Mouse (Mus musculus) fibroblast of lung, adult 2 months (primary cell): ENCODE data around the gene Prodh2.
A peak's percentile ranks its signal among the peaks of the same experiment; 100 is the strongest.

Experiments
- DNase-seq: peaks from one replicate; pipeline ENCODE4 v3.0.0-alpha.2; 2011; ENCODE audit warnings: low read depth

The Prodh2 gene

DNA sequence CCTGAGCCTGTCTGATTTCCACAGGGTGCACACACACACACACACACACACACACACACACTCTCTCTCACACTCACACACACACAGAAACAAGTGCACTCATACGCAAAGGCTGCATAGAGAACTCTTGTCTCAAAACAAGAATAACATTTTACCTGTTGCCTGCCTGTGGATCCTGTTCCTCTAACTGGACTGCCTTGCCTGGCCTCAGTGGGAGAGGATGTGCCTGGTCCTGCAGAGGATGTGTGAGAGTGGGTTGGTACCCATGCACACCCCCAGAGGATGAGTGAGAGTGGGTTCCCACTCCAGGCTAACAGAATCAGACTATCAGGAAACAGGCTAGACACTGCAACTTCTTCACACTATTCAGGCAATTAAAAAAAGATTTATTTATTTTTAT is 57.2 kb downstream of the Prodh2 start:
- DNase-seq = no peak

DNA sequence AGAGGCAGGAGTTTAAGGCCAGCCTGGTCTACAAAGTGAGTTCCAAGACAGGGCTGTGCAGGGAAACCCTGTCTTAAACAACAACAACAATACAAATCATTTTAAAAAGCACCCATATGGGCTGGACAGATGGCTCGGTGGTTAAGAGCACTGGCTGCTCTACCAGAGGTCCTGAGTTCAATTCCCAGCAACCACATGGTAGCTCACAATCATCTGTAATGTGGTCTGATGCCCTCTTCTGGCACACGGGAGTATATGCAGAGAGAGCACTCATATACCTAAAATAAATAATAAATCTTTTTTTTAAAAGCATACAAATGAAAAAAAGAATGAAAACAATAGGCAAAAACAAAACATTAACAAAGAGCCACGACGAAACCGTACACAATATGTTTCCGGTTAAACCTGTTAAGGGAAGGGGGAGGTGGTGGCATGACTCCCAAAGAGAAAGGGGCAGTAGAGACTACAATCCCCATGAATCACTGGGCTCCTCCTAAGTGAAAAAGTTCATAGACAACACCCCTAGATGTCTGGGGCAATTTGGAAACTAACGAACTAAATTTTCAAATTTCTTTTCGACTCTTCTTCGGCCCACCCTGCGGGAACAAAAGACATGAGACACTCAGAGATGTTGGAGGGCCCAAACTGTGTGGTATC is 58.2 kb downstream of the Prodh2 start:
- DNase-seq = no peak

DNA sequence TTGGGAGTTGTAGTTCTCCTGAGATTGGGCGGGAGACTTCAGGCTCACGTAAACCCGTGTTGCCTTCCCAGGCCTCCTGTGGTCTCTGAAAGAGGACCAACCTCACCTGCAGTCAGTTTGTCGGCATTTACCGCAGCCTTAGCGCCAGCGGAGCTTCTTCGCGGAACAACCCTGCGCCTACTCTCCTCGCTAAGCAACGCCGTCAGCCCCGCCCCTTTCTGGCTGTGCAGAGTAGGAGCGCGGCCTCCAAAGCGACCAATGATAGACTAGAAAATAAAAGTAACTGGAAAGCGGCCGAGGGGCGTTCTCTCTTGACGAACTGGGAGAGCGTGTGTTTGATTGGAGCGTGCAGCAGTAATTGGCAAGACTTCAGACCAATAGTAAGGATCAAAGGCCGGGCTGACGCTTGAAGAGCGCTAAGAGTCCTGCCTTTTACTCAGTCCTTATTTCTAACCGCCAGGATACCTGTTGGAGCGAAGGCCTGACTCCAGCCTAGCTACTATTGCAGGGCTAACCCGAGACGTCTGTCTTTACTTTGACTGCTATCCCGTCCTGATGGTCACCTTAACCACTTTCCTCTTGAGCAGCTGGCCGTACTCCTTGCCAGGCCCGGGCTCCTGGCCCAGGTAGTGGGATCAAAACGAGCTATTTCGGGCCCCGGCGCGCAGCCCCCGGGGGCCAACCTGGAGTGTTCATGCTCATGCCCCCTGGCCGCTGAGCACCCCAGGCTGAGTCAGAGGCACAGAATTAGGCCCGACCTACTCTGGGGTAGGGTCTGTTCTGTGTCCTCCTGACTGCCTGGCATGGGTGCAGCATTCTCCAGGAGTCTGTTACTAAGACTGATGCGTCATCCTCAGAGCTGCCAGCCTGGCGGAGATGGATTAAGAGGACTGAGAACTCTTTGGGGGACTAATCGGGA is 58.9 kb downstream of the Prodh2 start, which contains the start of the genes Hspb6 and Proser3:
Gene Hspb6, plus strand, starts transcription at position 77 of the 919 bp plus-strand sequence.
Gene Proser3, minus strand, starts transcription at position 198 of the 919 bp plus-strand sequence.
- peak; percentile 99 for DNase-seq

DNA sequence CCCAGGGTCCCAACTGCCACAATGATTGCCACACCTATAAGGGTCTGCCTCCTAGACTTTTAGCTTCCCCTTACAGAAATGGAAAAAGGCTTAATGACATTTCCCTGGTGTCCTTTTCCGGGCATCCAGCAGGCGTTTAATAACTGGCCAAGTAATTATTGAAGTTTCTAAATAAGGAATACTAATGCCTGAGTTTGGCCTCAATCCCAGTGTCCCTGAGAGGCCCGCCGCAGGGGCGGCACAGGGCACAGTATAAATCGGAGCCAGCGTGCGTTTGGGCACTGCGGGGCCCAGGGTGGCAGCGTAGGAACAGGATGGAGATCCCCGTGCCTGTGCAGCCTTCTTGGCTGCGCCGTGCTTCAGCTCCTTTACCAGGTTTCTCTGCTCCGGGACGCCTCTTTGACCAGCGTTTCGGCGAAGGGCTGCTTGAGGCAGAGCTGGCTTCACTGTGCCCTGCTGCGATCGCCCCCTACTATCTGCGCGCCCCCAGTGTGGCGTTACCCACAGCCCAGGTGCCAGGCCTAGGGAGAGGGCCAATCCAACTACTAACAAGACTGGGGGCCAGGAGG is 59.7 kb downstream of the Prodh2 start:
- DNase-seq = no peak

DNA sequence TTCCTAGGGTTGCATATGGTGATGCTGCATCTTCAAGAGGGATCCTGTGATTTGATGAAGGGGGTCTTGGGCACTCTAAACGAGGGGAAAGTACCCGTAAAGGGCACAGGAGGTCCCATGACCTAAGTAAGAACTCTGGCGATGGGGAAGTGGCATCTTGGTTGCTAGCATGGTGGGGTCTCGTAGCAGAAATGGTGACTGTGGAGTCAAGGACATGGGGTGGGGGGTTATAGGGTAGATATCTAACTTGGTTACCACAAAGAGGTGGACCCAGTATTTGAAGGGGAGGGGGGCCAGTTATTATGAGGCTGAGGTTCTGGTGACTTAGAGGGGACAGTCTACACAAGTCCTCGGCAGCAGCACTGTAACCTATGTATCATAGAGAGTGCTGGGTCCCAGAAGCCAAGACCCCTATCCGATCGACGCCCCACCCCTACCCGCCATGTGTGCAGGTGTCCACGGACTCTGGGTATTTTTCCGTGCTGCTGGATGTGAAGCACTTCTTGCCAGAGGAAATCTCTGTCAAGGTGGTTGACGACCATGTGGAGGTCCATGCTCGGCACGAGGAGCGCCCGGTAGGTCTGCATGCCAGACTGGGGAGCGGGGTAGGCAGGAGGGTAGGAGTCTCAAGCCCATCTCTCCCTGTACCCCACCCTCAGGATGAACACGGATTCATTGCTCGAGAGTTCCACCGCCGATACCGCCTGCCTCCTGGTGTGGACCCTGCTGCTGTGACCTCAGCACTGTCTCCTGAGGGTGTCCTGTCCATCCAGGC is 60.6 kb downstream of the Prodh2 start:
- DNase-seq = no peak

DNA sequence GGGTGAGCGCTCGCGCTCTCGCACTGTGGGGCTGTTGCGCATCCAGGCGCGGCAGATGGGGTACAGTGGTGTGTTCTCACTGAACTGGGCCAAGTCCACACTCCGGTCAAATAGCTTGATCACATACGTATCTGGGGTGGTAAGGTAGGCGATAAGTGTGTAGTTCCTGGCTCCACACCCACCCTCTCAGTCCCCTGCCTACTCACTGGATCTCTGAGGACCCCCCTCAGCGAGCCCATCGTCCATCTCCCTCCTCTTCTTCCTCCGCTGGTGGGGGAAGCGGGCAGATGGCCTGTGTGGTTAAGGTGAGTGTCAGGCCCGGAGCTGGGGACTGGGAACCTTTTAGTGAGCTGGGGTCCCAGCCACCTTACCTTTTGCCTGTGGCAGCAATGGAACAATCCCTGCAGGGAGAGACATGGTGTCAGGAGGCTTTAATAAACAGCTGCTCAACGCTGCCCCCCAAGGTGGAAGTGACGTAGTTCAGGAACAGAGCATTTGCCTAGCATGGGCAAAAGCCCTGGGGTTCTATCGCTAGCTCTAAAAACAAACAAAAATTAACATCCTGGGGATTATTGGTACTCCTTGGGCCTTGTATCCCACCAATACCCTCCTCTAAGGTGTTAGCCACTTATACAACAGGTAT is 63.6 kb downstream of the Prodh2 start:
- no peak for DNase-seq

DNA sequence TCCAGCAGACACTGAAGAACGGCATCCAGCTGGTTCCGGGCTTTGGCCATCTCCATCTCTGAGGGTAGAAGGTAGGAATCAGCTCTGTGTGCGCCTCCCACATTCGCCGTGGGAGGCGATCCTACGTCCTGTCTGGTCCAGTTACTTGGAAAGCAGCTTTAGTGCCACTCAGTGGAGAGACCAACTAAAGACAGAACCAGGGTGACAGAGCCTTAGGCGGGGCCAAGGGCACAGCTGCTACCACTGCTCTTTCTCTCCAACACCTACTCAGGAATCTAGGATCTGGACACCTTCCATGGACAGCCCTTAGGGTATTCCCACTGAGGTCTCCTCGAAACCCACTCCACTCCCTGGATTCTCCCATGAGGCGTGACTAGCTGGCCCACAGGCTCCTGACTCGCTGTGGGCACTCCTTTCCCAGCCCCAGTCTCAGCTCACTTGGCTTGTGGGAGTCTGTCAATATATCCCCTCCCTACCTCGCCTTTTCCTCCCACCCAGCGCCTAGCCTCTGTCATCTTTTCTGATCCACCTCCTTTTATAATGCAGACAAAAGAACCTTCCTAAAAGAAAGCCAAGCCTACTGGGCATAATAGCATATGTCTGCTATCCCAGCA is 64.6 kb downstream of the Prodh2 start:
- DNase-seq = no peak

DNA sequence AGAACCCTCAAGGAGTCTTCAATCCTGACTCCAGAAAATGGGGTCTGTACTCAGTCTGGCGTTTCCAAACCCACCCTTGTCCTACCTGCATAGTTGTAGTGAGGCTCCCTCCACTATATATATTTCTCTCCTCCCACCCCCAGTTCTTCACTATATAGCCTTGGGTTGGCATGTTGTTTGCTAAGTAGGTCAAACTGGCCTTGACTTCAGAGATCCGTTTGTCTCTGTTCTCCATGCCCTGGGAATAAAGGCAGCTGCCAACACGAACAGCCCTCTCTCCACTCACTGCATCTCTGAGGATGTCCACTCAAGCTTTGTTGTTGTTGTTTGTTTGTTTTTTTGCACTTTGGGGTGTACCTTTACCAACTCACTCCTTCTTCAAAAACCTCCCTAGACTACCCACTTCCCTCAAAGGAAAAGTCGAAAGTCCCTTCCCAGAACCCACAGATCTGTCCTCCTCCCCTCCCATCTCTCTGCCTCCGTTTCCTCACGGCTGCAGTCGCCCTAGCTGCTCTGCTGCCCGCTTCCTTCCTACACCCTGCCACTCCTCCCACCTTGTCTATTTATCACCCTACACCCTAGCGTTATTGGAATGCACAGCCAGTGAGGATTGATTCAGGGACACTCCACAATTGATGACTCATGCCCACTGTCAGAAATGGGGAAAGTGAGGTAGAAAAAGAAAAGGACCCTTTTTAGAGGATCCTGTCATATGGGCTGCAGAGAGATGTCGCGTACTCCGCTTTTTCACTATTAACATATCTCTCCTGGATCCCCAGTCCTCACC is 65.4 kb downstream of the Prodh2 start:
- DNase-seq = no peak

DNA sequence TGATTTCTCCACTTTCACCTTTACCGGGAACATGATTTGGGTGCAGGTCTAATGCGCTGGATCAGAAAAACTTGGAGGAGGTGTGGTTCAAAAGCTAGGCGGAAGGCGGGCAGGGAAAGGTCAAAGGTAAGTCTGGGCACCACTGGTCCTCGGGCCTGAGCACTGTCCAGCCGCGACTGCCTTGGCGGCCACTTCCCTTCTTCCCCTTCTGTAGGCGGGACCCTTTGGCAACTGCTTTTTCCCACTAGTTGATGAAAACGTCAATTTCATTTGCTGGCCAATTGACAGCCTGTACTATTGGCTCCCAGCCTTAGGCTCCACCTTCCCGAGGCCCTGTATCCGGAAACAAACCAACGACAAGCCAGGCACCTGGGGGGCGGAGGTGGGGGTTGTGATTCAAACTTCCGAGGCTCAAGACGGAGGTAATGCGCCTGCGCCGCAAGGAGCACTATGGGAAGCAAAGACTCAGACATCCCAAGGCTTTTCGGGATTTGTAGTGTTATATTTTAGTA is 66.1 kb downstream of the Prodh2 start, which contains the start of gene Lin37:
Gene Lin37, minus strand, starts transcription at position 396 of the 512 bp plus-strand sequence.
- DNase-seq = peak; percentile 100

DNA sequence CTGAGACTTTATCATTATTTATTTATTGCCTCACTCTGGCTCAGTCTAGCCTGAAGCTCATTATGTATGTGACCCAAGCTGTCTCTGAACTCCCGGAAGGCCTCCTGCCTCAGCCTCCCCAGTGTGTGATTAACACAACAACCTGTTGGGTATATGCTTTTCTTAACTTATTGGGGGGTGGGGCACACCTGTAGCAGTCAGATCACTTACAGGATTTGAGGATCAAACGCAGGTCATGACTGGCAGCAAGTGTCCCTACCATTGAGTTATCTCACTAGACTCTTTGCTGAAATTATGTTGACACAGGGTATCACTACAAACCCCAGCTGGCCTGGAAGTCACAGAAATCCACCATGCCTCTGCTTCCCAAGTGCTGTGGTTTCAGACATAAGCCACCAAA is 66.9 kb downstream of the Prodh2 start:
- DNase-seq = no peak

DNA sequence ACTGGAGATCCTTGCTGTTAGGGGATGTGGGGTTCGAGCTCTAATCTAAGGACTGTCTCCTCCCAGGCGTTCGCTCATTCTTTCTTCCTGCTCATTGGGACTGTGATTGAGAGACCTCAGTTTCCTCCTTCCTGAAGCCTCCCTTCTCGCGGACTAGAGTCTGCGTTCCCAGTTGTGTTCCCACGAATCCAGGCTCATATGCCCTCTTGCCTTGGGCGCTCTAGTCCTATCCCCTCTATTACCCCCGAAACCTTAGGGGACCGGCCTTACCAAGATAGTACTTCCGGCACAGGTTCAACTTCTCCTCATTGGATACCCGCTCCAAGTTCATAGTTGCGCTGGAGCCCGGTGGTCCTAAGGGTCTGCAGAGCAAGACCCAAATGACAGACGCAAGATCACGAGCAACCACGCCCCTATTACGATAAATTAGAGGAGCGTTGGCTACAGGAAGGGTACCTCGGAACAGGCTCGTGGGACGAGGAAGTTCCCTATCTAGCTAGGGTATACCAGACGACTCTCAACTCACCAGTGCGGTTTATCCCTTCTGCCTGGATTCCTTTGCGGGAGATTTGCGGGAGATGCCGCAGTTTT is 69.2 kb downstream of the Prodh2 start:
- peak; percentile 28 for DNase-seq
